Mouse (Mus musculus): ENCODE data around the gene Ipo8. TPM values are rescaled to one million over a fixed set of nuclear protein-coding genes. Genes with fewer than 3 reads are reported as not detected.

Ipo8 gene
- polyA plus RNA-seq (2014; fragmentation: Illumina TruSeq; extraction: RNeasy Lipid Tissue Mini Kit (QIAGEN cat#74804); ENCODE audit: insufficient read depth, low read depth, low replicate concordance), result 8.9 TPM

DNA sequence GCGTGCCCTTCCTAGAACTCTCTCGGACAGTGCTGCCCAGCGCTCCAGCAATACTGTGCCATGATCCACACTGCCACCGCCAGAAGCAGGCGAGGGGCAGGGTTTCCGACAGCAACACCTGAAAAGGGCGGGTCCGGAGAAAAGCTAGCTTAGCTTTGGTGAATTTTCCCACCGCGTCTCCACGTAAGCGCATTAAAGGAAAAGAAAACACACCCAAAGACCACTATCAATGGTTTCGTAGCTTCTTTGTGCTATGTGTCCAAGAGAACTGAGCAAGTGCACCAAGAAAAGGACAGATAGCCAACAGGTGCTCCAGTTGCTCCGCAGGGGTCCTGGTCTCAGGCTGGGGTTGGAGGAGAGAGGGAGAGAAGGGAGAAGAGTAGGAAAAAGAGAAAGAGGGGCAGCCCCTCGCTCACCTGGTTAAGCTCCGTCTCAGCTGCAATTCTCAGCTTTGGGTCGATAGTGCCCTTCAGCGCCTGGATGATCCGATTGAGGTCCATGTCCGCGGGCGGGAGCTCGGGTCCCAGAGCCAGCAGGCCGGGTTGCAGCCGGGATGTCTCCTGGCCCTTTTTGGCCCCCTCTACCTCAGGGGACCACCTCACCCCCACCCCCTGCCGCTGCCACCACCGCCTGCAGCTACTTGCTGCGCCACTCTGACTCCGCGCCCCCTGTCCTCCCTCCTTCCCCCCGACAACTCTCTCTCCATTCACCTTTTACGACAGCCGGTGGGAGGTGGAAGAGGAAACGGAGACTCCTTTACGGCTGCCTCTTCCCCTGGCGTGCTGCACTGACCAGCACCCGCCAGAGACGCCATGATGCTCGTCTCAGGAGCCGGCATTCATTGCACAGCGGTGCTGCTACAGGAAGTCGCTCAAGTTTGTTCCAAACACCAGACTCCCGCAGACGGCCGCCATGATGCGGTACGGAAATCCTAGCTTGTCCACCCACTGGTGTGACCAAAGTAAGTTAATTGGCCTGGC, at the start of gene Ipo8:
Gene Ipo8, minus strand, starts transcription at position 720 of the 980 bp plus-strand sequence.

Other genes starting within 250 kb of the Ipo8 start
- 2.8 TPM for gene Caprin2, start 64.8 kb upstream of the Ipo8 start, polyA plus RNA-seq (2014; fragmentation: Illumina TruSeq; extraction: RNeasy Lipid Tissue Mini Kit (QIAGEN cat#74804); ENCODE audit: insufficient read depth, low read depth, low replicate concordance)
- gene Sinhcaf, start 115.0 kb upstream of the Ipo8 start, polyA plus RNA-seq (2014; fragmentation: Illumina TruSeq; extraction: RNeasy Lipid Tissue Mini Kit (QIAGEN cat#74804); ENCODE audit: insufficient read depth, low read depth, low replicate concordance), result 13.3 TPM

Measured in lung, adult 10 weeks (tissue).